Mouse (Mus musculus): ENCODE data around the gene Hist1h2bj. TPM values are rescaled to one million over a fixed set of nuclear protein-coding genes. Genes with fewer than 3 reads are reported as not detected.
"Not testable (repeated sequence)": the region's sequence is repeated elsewhere in the genome, so short reads cannot be mapped to it uniquely, and the experiment has no call there.

The Hist1h2bj gene
- total RNA-seq, 1 experiment from 2014 or later = 710 TPM

DNA sequence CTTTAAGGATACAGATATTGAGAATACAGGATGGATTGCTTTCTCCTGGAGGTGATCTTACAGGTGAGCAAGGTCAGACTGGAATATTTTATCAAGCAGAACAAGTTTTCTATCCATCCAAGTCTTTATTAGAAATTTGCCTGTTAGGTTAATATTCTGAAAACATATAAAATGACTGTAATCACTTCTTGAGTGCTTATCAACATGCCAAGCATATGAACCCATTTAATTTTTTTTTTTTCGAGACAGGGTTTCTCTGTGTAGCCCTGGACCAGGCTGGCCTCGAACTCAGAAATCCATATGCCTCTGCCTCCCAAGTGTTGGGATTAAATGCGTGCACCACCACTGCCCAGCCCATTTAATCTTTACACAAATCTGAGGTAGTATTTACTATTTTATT lies 6.0 kb upstream of the Hist1h2bj start:
- ATAC-seq (replicated peaks; ENCODE audit: low read depth, poor library complexity, severe bottlenecking) = no peak

DNA sequence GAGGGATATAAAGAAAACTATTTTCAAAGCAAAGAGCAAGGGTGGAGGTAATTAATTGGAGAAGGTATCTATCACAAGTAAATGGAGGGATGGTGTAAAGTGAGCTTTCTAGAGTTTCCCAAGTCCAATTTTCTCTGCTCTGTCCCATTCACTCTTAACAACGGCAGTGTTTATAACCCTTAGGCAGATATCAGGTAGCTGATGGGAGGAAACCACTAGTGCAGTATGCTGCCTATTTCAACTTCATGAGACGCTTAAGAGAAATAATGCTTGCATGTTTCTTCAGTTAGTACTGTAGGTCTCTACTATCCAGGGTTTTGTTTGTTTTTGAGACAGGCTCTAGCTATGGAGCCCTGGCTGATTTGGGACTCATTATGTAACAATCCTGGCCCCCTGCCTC lies 5.6 kb upstream of the Hist1h2bj start:
- ATAC-seq (replicated peaks; ENCODE audit: low read depth, poor library complexity, severe bottlenecking) = no peak

DNA sequence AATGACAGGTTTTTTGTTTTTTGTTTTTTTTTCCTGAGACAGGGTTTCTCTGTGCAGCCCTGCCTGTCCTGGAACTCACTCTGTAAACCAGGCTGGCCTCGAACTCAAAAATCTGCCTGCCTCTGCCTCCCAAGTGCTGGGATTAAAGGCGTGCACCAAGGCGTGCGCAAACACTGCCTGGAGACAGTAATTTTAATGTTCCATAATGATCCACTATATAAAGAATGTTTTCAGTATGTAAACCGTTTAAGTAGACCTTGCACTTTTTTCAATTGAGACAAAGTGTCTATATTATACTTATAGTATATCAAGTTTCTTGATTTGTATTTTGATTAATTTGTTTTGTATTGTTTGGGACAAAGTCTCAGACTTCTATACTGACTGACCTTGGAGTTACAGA lies 3.6 kb upstream of the Hist1h2bj start:
- ATAC-seq (replicated peaks; ENCODE audit: low read depth, poor library complexity, severe bottlenecking) = no peak

DNA sequence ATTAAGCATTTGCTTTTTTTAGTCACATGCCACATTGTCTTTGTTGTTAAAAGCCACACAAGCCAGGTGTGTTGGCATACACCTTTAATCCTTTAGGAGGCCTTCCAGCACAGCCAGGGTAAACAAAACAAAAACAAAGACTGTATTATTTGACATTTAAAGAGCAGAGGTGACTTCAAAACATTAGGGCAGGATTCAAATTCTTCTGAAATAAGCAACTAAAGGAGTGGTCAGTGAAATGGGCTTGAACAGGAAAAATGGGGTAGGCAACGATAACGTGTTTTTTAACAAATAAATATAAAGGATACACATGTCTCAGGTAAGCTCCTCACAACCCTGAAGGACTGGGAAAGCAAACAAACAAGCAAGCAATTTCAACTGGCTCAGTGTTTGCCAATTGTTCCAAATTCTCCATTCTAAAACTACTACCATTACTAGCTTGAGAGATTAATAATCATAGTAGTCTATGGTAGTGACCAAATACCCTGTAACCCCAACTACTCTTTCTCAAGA lies 3.0 kb upstream of the Hist1h2bj start:
- no peak for ATAC-seq (replicated peaks; ENCODE audit: low read depth, poor library complexity, severe bottlenecking)

DNA sequence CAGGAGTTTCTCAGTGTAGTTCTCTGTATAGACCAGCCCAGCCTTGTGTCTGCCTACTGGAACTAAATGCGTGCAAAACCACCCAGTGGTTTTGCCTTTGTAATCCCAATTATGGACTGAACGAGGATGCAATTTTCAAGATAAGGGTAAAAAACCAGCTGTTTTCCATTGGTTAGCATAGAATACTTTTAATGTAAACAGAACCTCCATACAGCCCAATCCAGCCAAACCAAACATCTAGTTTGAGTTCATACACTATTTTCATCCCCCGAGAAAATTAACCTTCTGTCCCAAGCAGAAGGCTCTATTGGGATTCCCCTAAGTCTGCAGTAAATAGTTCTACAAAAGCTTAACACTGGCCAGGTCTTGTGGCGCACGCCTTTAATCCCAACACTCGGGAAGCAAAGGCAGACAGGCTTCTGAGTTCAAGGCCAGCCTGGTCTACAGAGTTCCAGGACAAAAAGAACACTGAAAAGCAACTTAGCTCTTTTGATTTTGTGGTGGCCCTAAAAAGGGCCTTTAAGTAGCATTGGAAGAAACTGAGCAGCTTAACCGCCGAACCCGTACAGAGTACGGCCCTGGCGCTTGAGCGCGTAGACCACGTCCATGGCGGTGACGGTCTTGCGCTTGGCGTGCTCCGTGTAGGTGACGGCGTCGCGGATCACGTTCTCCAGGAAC lies 2.4 kb upstream of the Hist1h2bj start:
- ATAC-seq (replicated peaks; ENCODE audit: low read depth, poor library complexity, severe bottlenecking) = peak; percentile 11

DNA sequence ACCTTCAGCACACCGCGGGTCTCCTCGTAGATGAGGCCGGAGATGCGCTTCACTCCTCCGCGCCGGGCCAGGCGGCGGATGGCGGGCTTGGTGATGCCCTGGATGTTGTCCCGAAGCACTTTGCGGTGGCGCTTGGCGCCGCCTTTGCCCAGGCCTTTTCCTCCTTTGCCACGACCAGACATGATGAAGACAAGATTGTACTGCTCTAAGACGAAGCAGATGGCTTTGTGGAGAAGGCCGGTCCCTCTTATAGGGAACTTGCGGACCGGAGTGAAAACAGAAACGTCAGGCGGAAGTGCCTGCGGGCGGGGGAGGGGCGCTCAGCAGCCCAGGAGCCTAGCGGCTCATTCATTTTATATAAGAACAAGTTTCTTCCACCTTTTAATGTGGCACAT lies 1.9 kb upstream of the Hist1h2bj start, which contains the start of gene Hist1h4i:
Gene Hist1h4i (minus strand): TSS at position 221 of the 395 bp plus-strand sequence.
- peak; percentile 51 for ATAC-seq (replicated peaks; ENCODE audit: low read depth, poor library complexity, severe bottlenecking)

DNA sequence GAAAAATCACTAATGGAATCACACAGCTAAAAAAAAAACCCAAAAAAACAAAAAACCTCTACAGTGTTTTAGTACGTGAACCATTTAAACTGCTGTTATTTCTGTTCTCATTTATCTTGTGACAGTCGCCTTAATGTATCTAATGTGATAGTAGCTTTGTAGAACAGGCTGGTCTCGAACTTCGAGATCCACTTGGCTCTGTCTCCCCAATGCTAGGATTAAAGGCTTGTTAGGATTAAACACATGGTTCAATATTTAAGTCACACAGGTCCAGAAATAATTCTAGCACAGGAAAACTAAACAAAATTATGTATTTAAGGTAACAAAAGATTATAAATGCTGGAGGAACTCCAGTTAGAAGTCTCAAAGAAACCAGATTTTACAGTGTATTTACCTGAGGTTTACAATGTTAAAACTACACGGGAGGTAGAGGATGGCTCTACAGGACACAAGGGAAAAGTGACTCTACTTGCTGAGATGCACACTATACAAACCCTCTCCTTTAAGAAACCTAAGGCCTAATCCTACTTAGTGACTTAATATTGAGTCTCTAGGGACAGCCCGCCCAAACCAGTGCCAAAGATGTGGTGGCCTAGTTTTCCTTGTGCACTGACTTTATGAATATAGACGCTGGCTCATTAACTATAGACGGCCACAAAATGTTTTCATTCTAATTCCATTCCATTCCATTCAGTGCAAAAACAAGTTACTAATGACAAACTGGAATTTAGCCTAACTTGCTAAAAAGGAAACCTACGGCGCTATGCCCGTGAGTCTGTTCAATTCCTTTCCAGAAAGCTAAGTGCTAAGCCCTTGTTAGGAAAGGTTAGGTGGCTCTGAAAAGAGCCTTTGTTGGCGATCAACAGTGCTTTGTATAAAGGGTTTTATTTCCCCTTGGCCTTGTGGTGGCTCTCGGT lies 1.1 kb upstream of the Hist1h2bj start:
- ATAC-seq (replicated peaks; ENCODE audit: low read depth, poor library complexity, severe bottlenecking) = no peak

DNA sequence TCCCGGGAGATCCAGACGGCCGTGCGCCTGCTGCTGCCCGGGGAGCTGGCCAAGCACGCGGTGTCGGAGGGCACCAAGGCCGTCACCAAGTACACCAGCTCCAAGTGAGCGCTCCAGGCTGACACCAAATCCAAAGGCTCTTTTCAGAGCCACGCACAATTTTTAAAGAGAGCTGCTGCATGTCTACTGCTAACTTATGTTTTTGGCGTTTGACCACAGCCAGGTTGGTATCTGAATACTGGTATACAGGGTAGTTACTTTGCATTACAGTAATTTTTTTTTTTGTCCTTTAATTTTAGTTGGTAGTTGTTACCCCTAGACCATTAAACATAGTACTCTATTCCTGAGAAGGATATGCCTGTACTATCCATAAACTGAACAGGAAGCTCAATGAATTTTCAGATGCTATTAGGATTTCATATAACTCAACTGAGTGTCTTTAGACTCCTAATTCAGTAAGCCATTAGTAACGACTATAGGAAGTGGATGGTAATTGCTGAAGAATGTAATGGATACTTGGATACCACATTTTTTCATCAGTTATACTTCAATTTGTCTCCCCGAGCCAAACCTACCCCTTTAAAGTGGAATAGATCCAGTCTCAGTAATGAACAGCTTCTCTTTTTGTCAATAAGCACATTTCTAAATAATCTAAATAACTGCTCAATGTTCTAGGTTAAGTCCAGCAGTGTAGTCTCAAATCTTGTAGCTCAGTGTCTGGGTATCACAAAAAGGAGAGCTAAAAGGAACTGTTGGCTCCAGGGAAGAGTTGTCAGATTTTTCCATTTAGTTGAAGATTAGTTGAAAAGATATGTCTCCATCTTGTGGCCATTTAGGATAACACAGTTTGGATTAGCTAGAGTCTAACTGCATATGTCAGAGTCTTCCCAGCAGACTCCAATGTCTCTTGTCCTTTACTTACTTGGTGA lies 753 bp downstream of the Hist1h2bj start:
- peak; percentile 13; the same call in 1 of the 2 replicates for ATAC-seq (replicated peaks; ENCODE audit: low read depth, poor library complexity, severe bottlenecking)

DNA sequence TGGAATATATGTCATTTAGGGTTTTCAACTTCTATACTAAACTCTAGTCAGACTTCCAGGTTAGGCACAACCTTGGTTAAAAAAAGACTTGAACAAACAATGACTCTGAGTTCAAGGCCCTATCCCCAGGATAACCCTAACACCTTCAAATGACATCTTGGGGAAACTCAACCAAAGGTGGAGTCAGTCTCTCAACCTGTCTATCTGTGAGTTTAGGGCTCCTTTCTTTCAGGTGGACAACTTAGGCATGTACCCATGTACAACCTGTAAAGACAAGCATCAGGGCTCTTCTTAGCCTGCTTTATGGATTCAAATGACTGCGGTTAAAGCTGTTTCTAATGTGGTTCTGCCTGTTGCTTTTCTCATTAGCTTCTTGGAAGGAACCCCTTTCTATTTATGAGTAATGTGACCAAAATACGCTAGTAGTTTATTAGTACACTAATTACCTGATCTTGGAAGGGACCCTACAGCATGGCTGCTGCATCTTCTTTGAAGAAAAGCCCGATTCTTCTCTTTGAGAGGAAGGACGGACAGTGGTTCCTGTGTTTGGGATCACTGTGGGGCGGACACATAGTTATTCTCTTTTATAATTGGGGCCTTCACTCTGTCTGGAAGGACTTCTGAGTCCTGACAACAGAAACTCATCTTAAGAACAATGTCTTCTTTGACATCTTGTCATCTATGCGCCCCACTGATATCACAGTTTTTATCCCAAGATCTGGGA lies 1.6 kb downstream of the Hist1h2bj start:
- ATAC-seq (replicated peaks; ENCODE audit: low read depth, poor library complexity, severe bottlenecking) = no peak

DNA sequence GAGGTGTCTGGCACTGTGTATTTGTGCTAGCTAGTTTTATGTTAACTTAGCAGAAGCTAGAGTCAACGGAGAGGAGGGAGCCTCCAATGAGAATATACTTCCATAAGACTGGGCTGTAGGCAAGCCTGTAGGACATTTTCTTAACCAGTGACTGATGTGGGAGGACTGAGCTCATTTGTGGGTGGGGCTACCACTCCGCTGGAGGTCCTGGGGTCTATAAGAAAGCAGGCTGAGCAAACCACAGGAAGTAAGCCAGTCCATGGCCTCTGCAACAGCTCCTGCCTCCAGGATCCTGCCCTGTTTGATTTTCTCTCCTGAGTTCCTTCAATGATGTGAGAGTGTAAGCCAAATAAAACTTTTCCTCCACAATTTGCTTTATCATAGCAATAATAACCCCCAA lies 2.3 kb downstream of the Hist1h2bj start:
- ATAC-seq (replicated peaks; ENCODE audit: low read depth, poor library complexity, severe bottlenecking) = no peak

DNA sequence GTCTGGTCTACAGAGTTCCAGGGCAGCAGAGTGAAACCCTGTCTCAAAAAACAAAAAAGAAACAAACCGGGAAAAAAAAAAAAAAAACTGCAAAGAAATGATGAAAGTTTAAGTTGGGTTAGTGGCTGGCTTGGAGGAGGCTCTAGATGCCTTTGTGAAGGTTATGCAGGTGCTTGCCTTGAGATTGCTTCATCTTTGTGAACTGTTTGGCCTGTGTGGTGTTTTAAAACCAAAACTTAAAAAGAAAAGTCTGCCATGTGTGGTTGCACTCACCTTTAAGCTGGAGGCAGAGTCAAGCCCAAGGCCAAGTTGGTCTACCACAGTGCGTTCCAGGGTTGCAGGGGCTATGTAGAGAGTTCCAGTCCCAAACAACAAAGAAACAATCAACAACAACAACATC lies 6.0 kb downstream of the Hist1h2bj start:
- no peak for ATAC-seq (replicated peaks; ENCODE audit: low read depth, poor library complexity, severe bottlenecking)

DNA sequence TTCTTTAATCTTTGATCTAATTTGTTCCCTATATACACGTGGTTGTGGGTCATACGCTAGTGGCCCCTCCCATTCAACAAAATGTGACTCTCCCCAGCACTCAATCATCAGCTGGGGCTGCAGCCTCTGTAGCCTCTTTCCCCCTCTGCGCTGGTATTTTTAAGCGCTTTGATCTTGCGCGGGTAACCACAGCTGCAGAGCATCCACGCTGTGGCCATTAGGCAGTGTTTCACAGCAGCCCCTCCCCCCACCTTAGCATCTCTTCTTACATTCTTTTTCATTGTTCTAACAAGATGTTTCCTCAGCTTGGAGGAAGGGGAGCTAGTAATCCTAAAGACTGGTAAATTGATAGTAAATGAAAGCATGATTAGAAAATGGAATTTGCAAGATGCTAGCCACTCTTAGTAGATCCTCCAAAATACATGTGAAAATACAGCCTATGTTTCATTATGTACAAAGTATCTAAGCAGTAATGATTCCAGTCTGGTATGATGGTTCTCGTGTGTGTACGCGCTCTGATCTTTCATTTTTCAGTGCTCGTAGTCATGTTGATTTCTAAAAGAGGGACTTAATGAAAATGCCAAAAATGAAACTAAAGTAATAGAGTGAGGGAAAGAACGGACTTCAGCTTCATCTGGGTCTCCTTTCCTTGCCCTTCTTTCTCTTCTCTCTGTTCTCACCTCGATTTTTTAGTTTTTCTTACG lies 6.9 kb downstream of the Hist1h2bj start:
- peak; percentile 36 for ATAC-seq (replicated peaks; ENCODE audit: low read depth, poor library complexity, severe bottlenecking)

DNA sequence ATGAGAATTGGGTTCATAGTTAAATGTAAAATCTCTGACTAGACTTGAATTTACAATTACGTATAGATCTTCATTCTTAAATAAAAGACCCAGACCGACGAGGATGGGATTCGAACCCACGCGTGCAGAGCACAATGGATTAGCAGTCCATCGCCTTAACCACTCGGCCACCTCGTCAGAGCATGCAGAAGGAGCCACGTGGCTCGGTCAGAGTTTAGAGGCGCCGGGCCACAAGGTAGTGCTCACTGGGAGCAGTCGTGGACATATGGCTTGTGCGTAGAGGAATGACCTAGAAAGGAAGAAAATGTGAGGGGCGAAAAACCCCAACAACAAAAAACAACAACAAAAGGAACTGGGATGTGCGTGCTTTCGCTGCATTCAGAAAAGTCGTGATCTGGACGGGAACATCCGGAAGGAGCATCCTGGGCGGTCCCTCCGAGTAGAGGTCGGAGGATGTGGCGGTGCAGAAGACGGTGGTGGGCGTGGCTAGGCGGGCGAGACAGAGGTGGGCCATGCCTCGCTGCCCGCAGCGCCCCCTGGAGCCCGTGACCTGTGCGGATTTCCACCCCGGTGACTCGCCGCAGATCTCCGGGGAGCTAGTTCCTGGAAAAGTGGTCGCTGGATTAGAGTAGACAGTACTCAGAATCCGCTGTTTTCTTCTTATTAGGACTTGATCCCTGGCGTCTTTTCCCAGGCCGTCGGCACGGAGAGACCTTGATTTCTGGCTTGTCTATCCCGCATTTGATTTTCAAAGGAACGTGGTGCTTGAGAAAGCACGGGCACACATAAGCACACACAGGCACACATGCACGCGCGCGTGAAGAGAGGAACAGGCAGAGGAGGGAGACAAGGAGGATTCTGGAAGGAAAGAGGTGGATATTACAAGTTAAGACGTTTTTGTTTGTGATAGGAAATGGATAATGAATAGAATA lies 7.8 kb downstream of the Hist1h2bj start:
- peak; percentile 95 for ATAC-seq (replicated peaks; ENCODE audit: low read depth, poor library complexity, severe bottlenecking)

DNA sequence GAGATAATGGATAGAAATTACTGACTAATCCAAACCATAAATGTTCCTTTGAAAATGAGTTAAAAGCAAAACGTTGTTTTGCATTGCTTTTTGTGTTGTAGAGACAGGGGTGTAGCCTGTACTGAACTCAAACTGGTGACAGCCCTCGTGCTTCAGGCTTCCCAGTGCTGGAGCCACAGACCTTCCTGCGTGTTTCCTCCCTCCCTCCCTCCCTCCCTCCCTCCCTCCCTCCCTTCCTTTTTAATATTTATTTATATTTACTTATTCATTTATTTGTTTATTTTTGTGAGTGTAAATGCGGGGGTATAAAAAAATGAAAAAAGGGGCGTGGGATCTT lies 8.5 kb downstream of the Hist1h2bj start:
- no peak for ATAC-seq (replicated peaks; ENCODE audit: low read depth, poor library complexity, severe bottlenecking)

DNA sequence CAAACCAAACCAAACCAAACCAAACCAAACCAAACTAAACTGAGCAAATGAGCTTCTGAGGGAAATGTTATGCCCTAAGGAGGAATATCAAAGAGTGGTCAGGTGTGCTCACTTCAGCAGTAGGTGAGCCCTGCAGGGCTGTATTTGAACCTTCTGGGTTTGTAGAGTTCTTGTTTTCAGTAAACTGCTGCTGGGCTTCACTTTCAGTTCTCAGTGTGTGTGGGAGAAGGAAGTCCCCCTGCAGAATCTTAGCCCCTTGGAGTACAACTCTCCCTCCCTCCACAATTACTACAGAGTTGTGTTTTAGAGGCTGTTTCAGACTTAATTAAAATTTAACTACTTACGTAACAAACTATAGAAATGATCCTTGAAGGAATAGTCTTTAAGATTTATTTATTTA lies 10.7 kb downstream of the Hist1h2bj start:
- ATAC-seq (replicated peaks; ENCODE audit: low read depth, poor library complexity, severe bottlenecking) = no peak

DNA sequence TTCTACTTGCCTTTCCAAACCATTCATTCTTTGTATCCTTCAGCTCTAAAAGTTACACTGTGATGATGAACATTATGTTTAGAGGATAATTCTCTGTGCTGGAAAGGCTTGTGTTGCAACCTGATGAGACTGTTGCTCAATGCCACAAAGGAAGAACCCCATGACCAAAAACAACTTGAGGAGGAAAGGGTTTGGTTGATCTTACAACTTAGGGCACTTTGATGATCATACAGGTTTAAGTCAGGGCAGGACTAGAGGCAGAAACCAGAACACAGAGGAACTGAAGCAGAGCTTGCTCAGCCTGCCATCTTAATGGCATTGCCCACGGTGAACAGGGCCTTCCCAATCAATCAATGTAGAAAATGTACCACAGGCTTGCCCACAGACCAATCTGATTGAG lies 18.4 kb downstream of the Hist1h2bj start:
- ATAC-seq (replicated peaks; ENCODE audit: low read depth, poor library complexity, severe bottlenecking) = peak; percentile 52; the same call in 1 of the 2 replicates

DNA sequence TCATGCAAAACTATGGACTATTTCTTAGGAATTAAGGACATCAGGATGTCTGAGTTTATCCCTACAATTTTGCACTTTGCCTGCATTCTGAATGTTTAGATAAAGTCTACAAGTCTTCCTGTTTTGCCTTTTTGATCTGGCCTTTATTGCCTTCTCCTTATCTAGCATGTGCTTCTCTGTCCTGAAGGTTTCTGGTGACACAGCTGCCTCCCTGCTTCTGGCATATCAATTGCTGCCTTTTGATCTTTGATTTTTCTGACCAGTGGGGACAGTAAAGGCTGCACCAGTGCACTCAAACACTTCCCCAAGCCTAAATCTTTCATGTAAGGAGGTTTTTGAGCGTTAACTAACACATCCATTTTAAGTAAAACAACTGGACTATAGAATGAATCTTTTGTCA lies 20.5 kb downstream of the Hist1h2bj start:
- no peak for ATAC-seq (replicated peaks; ENCODE audit: low read depth, poor library complexity, severe bottlenecking)

DNA sequence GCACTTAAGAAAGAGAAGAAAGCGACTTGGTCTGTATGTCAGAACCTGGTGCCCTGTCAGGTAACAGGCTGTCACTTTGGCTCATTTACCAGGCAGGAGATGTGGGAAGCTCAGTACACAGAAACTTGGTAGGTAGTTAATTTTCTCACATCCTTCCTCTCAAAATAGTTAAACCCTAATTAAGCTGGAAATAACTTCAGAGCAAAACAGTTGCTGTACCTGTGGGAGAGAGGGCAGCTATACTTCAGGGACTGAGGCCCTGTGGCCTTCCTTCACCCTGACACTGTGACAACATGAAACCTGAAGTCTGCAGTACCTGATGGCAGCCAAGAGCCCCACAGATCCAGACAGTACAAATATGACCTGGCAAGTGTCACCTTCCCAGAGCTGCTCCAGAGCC lies 41.1 kb downstream of the Hist1h2bj start, which contains the start of gene Vmn1r188:
Gene Vmn1r188 (plus strand): TSS at position 301 of the 400 bp plus-strand sequence.
- not testable (repeated sequence) for ATAC-seq (replicated peaks; ENCODE audit: low read depth, poor library complexity, severe bottlenecking)
